Mouse (Mus musculus) regulatory T cell (primary cell): ENCODE measurements around the gene Limd2.
"Not testable (repeated sequence)": the region's sequence is repeated elsewhere in the genome, so short reads cannot be mapped to it uniquely, and the experiment has no call there.

Experiments used
- in situ Hi-C: fragments of 300-600 bp; cut with MboI, MseI; formaldehyde crosslinking; loops from one replicate; pipeline ENCODE4 v1.15.1; 2025; ENCODE audit warnings: high pct_unique_total_duplicates

The Limd2 gene

DNA sequence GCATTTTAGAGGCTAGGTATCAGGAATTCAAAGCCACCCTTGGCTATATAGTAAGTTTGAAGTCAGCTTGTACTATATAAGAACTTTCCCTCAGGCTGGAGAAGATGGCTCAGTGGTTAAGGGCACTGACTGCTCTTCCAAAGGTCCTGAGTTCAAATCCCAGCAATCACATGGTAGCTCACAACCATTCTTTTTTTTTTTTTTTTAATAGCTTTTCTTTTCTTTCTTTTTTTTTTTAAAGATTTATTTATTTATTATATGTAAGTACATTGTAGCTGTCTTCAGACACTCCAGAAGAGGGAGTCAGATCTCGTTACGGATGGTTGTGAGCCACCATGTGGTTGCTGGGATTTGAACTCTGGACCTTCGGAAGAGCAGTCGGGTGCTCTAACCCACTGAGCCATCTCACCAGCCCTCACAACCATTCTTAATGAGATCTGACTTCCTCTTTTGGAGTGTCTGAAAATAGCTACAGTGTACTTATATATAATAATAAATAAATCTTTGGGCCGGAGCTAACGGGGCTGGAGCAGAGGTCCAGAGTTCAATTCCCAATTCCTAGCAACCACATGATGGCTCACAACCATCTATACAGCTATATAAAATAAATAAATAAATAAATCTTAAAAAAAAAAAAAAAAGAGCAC is 33.8 kb downstream of the Limd2 start:
- in situ Hi-C loops: not testable (repeated sequence)

DNA sequence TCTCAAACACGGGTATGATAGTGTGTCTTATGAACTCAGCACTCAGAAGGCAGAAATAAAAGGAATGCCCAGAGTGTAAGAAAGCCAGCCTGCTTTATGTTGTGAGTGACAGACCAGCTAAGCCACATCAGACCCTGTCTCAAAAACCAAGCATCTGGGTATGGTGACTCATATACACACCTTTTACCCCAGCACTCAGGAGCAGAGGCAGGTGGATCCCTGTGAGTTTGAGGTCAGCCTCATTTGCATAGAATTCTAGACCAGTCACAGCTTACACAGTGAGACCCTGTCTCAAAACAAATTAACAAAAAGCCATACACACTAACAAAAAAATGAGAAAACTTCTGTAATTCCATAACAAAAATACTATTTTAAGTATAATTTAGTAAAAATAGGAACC is 34.8 kb downstream of the Limd2 start:
- in situ Hi-C loops: no loop called here

DNA sequence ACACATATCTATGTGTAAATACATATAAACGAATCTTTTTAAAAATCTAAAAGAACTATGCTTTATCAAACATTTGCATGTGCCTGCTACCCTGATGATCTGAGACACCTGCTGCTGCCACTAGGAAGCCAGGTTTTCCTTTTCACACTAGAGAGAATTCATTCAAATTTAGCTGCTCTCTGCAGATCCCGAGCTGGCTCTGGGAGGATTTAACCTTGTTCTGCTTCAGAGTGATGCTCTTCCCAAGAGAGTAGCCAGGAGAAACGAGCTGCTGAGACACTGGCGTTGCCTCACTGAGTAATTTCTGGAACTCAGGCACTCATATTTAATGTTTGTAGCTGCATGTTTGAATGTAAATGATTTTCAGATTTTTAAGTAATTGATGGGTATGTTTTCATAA is 35.9 kb downstream of the Limd2 start:
- in situ Hi-C loops: no loop called here

DNA sequence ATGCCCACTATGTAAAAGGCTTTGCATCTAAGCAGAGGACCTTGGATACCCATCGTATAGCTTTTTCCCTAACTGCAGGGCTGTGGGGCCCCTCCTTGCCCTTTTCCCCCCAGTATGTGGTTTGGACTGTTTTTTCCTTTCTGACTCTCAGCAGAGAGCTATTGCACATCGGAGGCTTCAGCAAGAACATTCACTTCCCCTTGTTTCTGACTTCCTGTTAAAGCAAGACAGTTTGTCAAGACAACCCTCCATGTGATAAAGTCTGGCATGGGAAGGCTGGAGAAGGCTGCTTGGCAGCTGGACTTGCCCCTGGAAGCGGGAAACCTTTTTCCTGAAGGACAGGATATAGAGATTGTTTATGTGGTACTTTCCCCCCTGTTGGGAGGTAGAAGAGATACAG is 37.9 kb downstream of the Limd2 start:
- in situ Hi-C loops: no loop called here

DNA sequence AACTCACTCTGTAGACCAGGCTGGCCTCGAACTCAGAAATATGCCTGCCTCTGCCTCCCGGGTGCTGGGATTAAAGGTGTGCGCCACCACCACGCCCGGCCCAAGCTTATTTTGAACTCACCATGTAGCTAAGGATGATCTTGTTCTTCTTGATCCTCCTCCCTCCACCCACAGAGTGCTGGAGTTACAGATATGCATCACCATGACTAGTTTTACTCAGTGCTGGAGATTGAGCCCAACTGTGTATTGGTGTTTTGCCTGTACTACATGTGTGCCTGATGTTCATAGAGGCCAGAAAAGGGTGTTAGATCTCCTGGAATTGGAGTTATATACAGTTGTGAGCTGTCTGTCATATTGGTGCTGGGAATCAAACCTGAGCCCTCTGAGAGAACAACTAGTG is 38.4 kb downstream of the Limd2 start:
- in situ Hi-C loops: no loop called here

DNA sequence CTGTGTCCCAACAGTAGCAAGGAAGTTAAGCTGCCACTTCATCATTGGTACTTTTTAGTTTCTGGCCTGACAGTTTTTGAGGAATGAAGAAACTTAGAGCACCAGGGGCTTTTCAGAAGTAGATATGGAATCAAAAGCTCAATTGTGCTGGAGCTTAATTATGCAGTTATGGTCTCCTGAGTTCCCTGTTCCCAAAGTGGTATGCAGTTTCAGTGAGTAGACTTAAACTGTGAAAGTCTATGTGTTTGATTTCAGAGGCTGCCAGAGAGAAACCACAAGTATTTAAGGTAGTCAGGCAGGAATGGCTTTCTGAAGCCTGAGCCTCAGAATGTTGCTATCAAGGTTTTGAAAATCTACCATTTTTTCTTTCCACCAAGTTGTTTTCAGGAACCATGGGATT is 49.0 kb downstream of the Limd2 start:
- in situ Hi-C loops: no loop called here
